Mouse (Mus musculus) liver, embryonic 14.5 days (tissue): ENCODE results near the gene Ubr2.

ENCODE experiments used
- CTCF ChIP-seq: IDR thresholded peaks from 2 replicates; pipeline ENCODE4 v1.5.1; 2016; ENCODE audit warnings: antibody characterized with exemption, low read depth, control low read depth
- EP300 ChIP-seq: IDR thresholded peaks from 2 replicates; pipeline ENCODE4 v1.6.1; 2016; ENCODE audit warnings: antibody characterized with exemption, low read depth

DNA sequence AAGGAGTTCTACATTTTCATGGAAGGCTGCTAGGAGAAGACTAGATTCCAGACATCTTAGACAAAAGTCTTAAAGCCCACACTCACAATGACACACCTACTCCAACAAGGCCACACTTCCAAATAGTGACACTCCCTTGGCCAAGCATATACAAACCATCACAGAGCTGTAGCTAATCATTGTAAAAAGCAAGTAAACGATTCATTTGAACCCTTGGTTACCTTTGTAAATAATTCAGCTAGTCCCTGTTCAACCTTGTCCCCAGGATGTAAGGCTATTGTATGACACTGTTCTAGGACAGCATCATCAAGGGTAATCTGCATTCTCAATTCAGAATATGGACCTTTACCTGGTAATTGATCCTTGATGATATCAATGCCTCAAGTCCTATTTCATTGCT, 14.4 kb upstream of the Ubr2 start:
- TF ChIP-seq CTCF (no peak), EP300 (no peak)
